Mouse (Mus musculus) brain, embryonic 14.5 days (tissue): ENCODE results near the gene She.

Source experiments
- CTCF ChIP-seq: fragments of 200-500 bp; IDR thresholded peaks from 2 replicates; pipeline ENCODE4 v1.5.1; 2012; ENCODE audit warnings: inconsistent platforms, mild to moderate bottlenecking, moderate library complexity, borderline replicate concordance; ENCODE audit not compliant: insufficient read depth, insufficient read length; ENCODE audit errors: extremely low read depth
- POLR2A ChIP-seq: fragments of 200-500 bp; IDR thresholded peaks from 2 replicates; pipeline ENCODE4 v1.6.1; 2012; ENCODE audit warnings: mild to moderate bottlenecking, inconsistent platforms, borderline replicate concordance; ENCODE audit not compliant: poor library complexity, insufficient read depth, insufficient read length, severe bottlenecking; ENCODE audit errors: extremely low read depth

DNA sequence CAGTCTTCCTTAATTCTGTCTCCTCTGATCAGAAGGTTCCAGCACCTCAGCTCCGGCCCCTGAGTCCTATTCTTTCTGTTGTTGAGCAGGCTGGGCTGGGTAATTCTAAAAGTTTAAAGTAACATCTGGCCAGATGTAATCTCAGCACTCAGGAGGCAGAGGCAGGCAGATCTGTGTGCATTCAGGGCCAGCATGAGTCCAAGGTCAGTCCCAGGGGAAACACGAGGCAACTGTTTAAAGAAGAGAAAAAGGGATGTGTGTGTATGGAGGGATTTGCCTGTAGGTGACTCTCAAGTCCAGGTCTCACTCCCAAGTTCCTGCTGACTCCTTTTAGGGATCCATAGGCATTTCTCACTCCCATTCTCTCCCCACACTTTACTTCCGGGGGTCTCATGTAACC lies 76.7 kb downstream of the She start:
- TF ChIP-seq POLR2A (no peak), CTCF (no peak)
